Mouse (Mus musculus): ENCODE results near the gene 3110018I06Rik. TPM values are rescaled to one million over a fixed set of nuclear protein-coding genes. Genes with fewer than 3 reads are reported as not detected.

3110018I06Rik gene
- not detected for polyA plus RNA-seq (2014; fragmentation: Illumina TruSeq; extraction: RNeasy Lipid Tissue Mini Kit (QIAGEN cat#74804); ENCODE audit: low read depth, low replicate concordance)

GRCm38 (mm10) chr12:107488371-107488770 lies at the start of gene 3110018I06Rik:
3110018I06Rik (plus strand) TSS chr12:107488632.

All from adrenal gland, adult 10 weeks (tissue).